Mouse (Mus musculus) heart, postnatal 0 days (tissue): ENCODE results near the gene Znrf1. TPM values are rescaled to one million over a fixed set of nuclear protein-coding genes. Genes with fewer than 3 reads are reported as not detected.
A peak's percentile ranks its signal among the peaks of the same experiment; 100 is the strongest.

Experiments
- ATAC-seq: fragments of 200-750 bp; cut with Nextera tagmentation; 2 replicates; pipeline ENCODE4 v1.8.0; 2017; ENCODE audit warnings: low read depth, moderate number of reproducible peaks, moderate library complexity; ENCODE audit not compliant: insufficient read depth
- DNase-seq: peaks from one replicate; pipeline ENCODE4 v3.0.0-alpha.2; 2016; ENCODE audit warnings: low spot score
- H3K27ac ChIP-seq: fragments of 300-500 bp; sonication (generic); 2 replicates; pipeline ENCODE4 v1.5.1; 2014; ENCODE audit warnings: low read depth, mild to moderate bottlenecking
- H3K27me3 ChIP-seq: fragments of 300-500 bp; sonication (generic); 2 replicates; pipeline ENCODE4 v1.6.1; 2014; ENCODE audit warnings: low read length, mixed read lengths; ENCODE audit not compliant: control insufficient read depth, insufficient read depth
- H3K36me3 ChIP-seq: fragments of 300-500 bp; sonication (generic); replicated peaks from 2 replicates; pipeline ENCODE4 v1.6.1; 2014; ENCODE audit warnings: low read length, mixed read lengths; ENCODE audit not compliant: control insufficient read depth, insufficient read depth
- H3K4me1 ChIP-seq: fragments of 300-500 bp; sonication (generic); 2 replicates; pipeline ENCODE4 v1.6.1; 2014; ENCODE audit warnings: antibody characterized with exemption; ENCODE audit not compliant: control insufficient read depth, insufficient read depth
- H3K4me2 ChIP-seq: fragments of 300-500 bp; sonication (generic); 2 replicates; pipeline ENCODE4 v1.6.1; 2014; ENCODE audit warnings: low read depth, mild to moderate bottlenecking, low read length, moderate library complexity
- H3K4me3 ChIP-seq: fragments of 300-500 bp; sonication (generic); 2 replicates; pipeline ENCODE4 v1.5.1; 2014; ENCODE audit warnings: low read depth, low read length
- H3K9ac ChIP-seq: fragments of 300-500 bp; sonication (generic); replicated peaks from 2 replicates; pipeline ENCODE4 v1.6.1; 2014; ENCODE audit warnings: low read depth, low read length, mixed read lengths
- H3K9me3 ChIP-seq: fragments of 300-500 bp; sonication (generic); replicated peaks from 2 replicates; pipeline ENCODE4 v1.6.1; 2016; ENCODE audit warnings: low read length; ENCODE audit not compliant: control insufficient read depth
- CTCF ChIP-seq: IDR thresholded peaks from 2 replicates; pipeline ENCODE4 v1.5.1; 2016; ENCODE audit warnings: antibody characterized with exemption, control low read depth, low read depth
- EP300 ChIP-seq: IDR thresholded peaks from 2 replicates; pipeline ENCODE4 v1.6.1; 2016; ENCODE audit warnings: antibody characterized with exemption, low read depth
- WGBS: fragments of 180-500 bp; shearing (Covaris S2); extraction: QIAGEN DNeasy Blood & Tissue Kit; methylation state at CpG from one replicate; pipeline ENCODE4 v1.1.7; 2014; 5-methylcytosine and 5-hydroxymethylcytosine counted together
- polyA plus RNA-seq: library from polyadenylated mRNA; unstranded; fragments of >200 nt; fragmentation: Nextera tagmentation; extraction: Ambion mirVana; gene quantifications from 2 replicates; pipeline ENCODE4 v1.2.1, GENCODE M21; 2015
- total RNA-seq: library from RNA; depleted of rRNA; stranded (reverse); fragments of >200 nt; gene quantifications from 2 replicates; pipeline ENCODE4 v1.2.3, GENCODE M21; 2014; ENCODE audit warnings: low replicate concordance

Znrf1 gene
- total and polyA plus RNA-seq, 2 experiments from 2014 or later: 13.9 to 52.1 TPM

- Histone ChIP-seq H3K27ac (peak overlapping the region; percentile 64), H3K27me3 (no peaks in the 10 kb centered on the region), H3K4me1 (peaks cover 18% of the 10 kb centered on the region; the same call in 1 of the 2 replicates), H3K4me3 (no peak overlapping the region), H3K36me3 (no peaks in the 10 kb centered on the region), H3K9ac (no peak overlapping the region), H3K4me2 (no peak overlapping the region), H3K9me3 (no peaks in the 10 kb centered on the region)
- WGBS: 56% methylated on average over 9 of the region's 9 CpGs
- TF ChIP-seq CTCF (peak; percentile 3; the same call in 1 of the 2 replicates), EP300 (no peak)
- ATAC-seq (peak; percentile 75), DNase-seq (no peak)
Measured at GRCm38 (mm10) chr8:111543712-111544380, 7.9 kb downstream of the Znrf1 start.

DNA sequence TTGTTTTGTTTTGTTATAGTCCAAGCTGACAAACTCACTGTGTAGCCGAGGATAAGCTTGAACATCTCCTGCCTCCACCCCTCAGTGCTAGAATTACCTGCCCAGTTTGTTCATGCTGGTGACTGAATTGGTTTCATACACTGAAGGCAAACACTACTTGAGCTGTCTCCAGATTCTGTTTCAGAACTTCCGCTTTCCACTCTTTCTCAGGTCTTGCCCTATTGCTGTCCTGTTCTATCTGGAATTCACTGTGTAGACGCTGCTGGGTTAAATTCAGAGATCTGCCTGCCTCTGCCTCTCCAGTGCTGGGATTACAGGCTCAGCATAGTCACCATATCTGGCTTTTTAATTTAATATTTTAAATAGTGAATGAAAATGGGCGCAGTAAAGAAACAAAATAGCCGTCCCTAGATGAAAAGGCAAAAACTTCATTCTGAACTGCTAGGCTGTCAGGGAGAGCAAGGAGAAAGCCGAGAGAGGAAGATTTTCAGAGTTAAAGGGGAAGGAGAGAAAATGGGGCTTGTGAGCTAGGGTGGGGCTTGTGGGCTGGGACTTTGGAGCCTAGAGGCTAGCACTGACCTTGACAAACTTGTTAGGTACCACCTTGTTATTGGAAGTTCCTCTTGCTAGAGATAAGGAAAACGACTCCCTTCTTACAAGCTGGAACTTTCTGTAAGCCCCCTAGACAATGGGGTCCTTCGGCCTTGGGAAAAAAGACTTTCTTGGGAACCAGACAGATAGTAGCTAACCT is 9.7 kb downstream of the Znrf1 start:
- Histone ChIP-seq H3K9me3 (no peaks in the 10 kb centered on the region), H3K36me3 (no peaks in the 10 kb centered on the region), H3K9ac (no peak overlapping the region), H3K27me3 (no peaks in the 10 kb centered on the region), H3K27ac (no peak overlapping the region), H3K4me3 (no peak overlapping the region), H3K4me2 (no peak overlapping the region), H3K4me1 (peaks cover 14% of the 10 kb centered on the region)
- TF ChIP-seq EP300 (no peak), CTCF (no peak)
- no peak for ATAC-seq
- no peak for DNase-seq
- 76% methylated on average over 8 of the region's 8 CpGs for WGBS

- ATAC-seq: no peak
- H3K9me3 ChIP-seq: no peaks in the 10 kb centered on the region
- 85% methylated on average over 3 of the region's 3 CpGs for WGBS
Measured at GRCm38 (mm10) chr8:111547144-111547543, 11.2 kb downstream of the Znrf1 start.

GRCm38 (mm10) chr8:111548201-111548600 is 12.3 kb downstream of the Znrf1 start:
- H3K4me3 ChIP-seq: no peak overlapping the region
- WGBS: 62% methylated on average over 6 of the region's 6 CpGs

More at GRCm38 (mm10) chr8:111547144-111547543, 11.2 kb downstream of the Znrf1 start:
- no peak overlapping the region; the same call in 1 of the 2 replicates for H3K27ac ChIP-seq
- DNase-seq: no peak
- no peaks in the 10 kb centered on the region for H3K36me3 ChIP-seq
- H3K9ac ChIP-seq: no peak overlapping the region
- H3K4me1 ChIP-seq: peaks cover 23% of the 10 kb centered on the region
- H3K27me3 ChIP-seq: no peaks in the 10 kb centered on the region
- no peak overlapping the region for H3K4me3 ChIP-seq
- TF ChIP-seq EP300: no peak
- TF ChIP-seq CTCF: no peak
- no peak overlapping the region for H3K4me2 ChIP-seq

GRCm38 (mm10) chr8:111550002-111550870 is 14.3 kb downstream of the Znrf1 start:
- 67% methylated on average over 9 of the region's 9 CpGs for WGBS
- H3K4me3 ChIP-seq: no peak overlapping the region
- no peak overlapping the region for H3K4me2 ChIP-seq

More at GRCm38 (mm10) chr8:111548201-111548600, 12.3 kb downstream of the Znrf1 start:
- TF ChIP-seq CTCF (no peak), EP300 (no peak)
- Histone ChIP-seq H3K9me3 (no peaks in the 10 kb centered on the region), H3K4me1 (peaks cover 30% of the 10 kb centered on the region), H3K4me2 (no peak overlapping the region), H3K36me3 (no peaks in the 10 kb centered on the region), H3K27ac (no peak overlapping the region; the same call in 1 of the 2 replicates), H3K9ac (no peak overlapping the region), H3K27me3 (no peaks in the 10 kb centered on the region)
- DNase-seq: no peak
- ATAC-seq: no peak

More at GRCm38 (mm10) chr8:111550002-111550870, 14.3 kb downstream of the Znrf1 start:
- Histone ChIP-seq H3K9me3 (no peaks in the 10 kb centered on the region), H3K4me1 (peaks cover 33% of the 10 kb centered on the region), H3K36me3 (no peaks in the 10 kb centered on the region), H3K27ac (peak overlapping the region; percentile 83), H3K9ac (no peak overlapping the region), H3K27me3 (no peaks in the 10 kb centered on the region)
- TF ChIP-seq CTCF (no peak), EP300 (no peak)
- ATAC-seq (0 out of 2 replicates have a peak, but pooled peaks have one; percentile 20), DNase-seq (no peak)
